Mouse (Mus musculus): Measurements from ENCODE around the gene Zfhx3. TPM values are rescaled to one million over a fixed set of nuclear protein-coding genes. Genes with fewer than 3 reads are reported as not detected.

Gene Zfhx3
- polyA plus RNA-seq, 2 experiments = 14.4 to 26.1 TPM

- no peak overlapping the region for H3K4me2 ChIP-seq (replicated peaks; ENCODE audit: low read depth, low read length, severe bottlenecking)
- no peak for ATAC-seq (ENCODE audit: low FRiP score, low read depth)
- H3K27me3 ChIP-seq (ENCODE audit: control insufficient read depth, insufficient read depth, low read length) = no peaks in the 10 kb centered on the region
Measured at GRCm38 (mm10) chr8:108819271-108819671, 876.8 kb downstream of the Zfhx3 start.

GRCm38 (mm10) chr8:108819826-108820225, 877.4 kb downstream of the Zfhx3 start:
- no peak for TF ChIP-seq POLR2A (IDR thresholded peaks at IDR 0.05; ENCODE audit: borderline replicate concordance, extremely low read depth, insufficient read depth, insufficient read length)
- Histone ChIP-seq H3K9ac (ENCODE audit: low read depth, low read length, severe bottlenecking) (0 out of 2 replicates have a peak overlapping the region, but pooled peaks have one; percentile 17), H3K4me1 (ENCODE audit: control insufficient read depth, insufficient read depth, low read length) (peaks cover 31% of the 10 kb centered on the region), H3K36me3 (ENCODE audit: control insufficient read depth, insufficient read depth, low read length) (0 out of 2 replicates have a peak, but pooled peaks cover 4% of the 10 kb centered on the region), H3K27ac (replicated peaks; ENCODE audit: low read depth, low read length) (no peak overlapping the region), H3K4me2 (replicated peaks; ENCODE audit: low read depth, low read length, severe bottlenecking) (no peak overlapping the region; the same call in 1 of the 2 replicates), H3K27me3 (ENCODE audit: control insufficient read depth, insufficient read depth, low read length) (no peaks in the 10 kb centered on the region), H3K9me3 (ENCODE audit: control insufficient read depth, low read length) (no peaks in the 10 kb centered on the region), H3K4me3 (replicated peaks; ENCODE audit: low read length) (no peak overlapping the region)
- DNase-seq (ENCODE audit: low spot score) (peak; percentile 25), ATAC-seq (ENCODE audit: low FRiP score, low read depth) (no peak)
- 6% methylated on average over 3 of the region's 3 CpGs for WGBS

More at GRCm38 (mm10) chr8:108819271-108819671, 876.8 kb downstream of the Zfhx3 start:
- H3K36me3 ChIP-seq (ENCODE audit: control insufficient read depth, insufficient read depth, low read length) = peaks cover 8% of the 10 kb centered on the region; the same call in 1 of the 2 replicates
- H3K27ac ChIP-seq (replicated peaks; ENCODE audit: low read depth, low read length) = no peak overlapping the region
- no peak overlapping the region for H3K4me3 ChIP-seq (replicated peaks; ENCODE audit: low read length)
- no peak for DNase-seq (ENCODE audit: low spot score)
- no peak for TF ChIP-seq POLR2A (IDR thresholded peaks at IDR 0.05; ENCODE audit: borderline replicate concordance, extremely low read depth, insufficient read depth, insufficient read length)
- no peaks in the 10 kb centered on the region for H3K9me3 ChIP-seq (ENCODE audit: control insufficient read depth, low read length)
- 17% methylated on average over 8 of the region's 8 CpGs for WGBS
- no peak overlapping the region for H3K9ac ChIP-seq (ENCODE audit: low read depth, low read length, severe bottlenecking)
- peaks cover 31% of the 10 kb centered on the region for H3K4me1 ChIP-seq (ENCODE audit: control insufficient read depth, insufficient read depth, low read length)

- Histone ChIP-seq H3K4me1 (ENCODE audit: control insufficient read depth, insufficient read depth, low read length) (peaks cover 31% of the 10 kb centered on the region), H3K9me3 (ENCODE audit: control insufficient read depth, low read length) (no peaks in the 10 kb centered on the region), H3K27ac (replicated peaks; ENCODE audit: low read depth, low read length) (no peak overlapping the region), H3K9ac (ENCODE audit: low read depth, low read length, severe bottlenecking) (no peak overlapping the region), H3K4me2 (replicated peaks; ENCODE audit: low read depth, low read length, severe bottlenecking) (no peak overlapping the region; the same call in 1 of the 2 replicates), H3K4me3 (replicated peaks; ENCODE audit: low read length) (no peak overlapping the region; the same call in 1 of the 2 replicates), H3K36me3 (ENCODE audit: control insufficient read depth, insufficient read depth, low read length) (0 out of 2 replicates have a peak, but pooled peaks cover 1% of the 10 kb centered on the region), H3K27me3 (ENCODE audit: control insufficient read depth, insufficient read depth, low read length) (no peaks in the 10 kb centered on the region)
- peak; percentile 61; the same call in 1 of the 2 replicates for ATAC-seq (ENCODE audit: low FRiP score, low read depth)
- no peak for TF ChIP-seq POLR2A (IDR thresholded peaks at IDR 0.05; ENCODE audit: borderline replicate concordance, extremely low read depth, insufficient read depth, insufficient read length)
- peak; percentile 42 for DNase-seq (ENCODE audit: low spot score)
- WGBS = 28% methylated on average over 6 of the region's 6 CpGs
Measured at GRCm38 (mm10) chr8:108820634-108821033, 878.2 kb downstream of the Zfhx3 start.

- Histone ChIP-seq H3K27me3 (ENCODE audit: control insufficient read depth, insufficient read depth, low read length) (no peaks in the 10 kb centered on the region), H3K9me3 (ENCODE audit: control insufficient read depth, low read length) (no peaks in the 10 kb centered on the region), H3K4me2 (replicated peaks; ENCODE audit: low read depth, low read length, severe bottlenecking) (no peak overlapping the region), H3K36me3 (ENCODE audit: control insufficient read depth, insufficient read depth, low read length) (no peaks in the 10 kb centered on the region), H3K4me1 (ENCODE audit: control insufficient read depth, insufficient read depth, low read length) (peaks cover 42% of the 10 kb centered on the region), H3K9ac (ENCODE audit: low read depth, low read length, severe bottlenecking) (no peak overlapping the region), H3K4me3 (replicated peaks; ENCODE audit: low read length) (no peak overlapping the region), H3K27ac (replicated peaks; ENCODE audit: low read depth, low read length) (no peak overlapping the region)
- ATAC-seq (ENCODE audit: low FRiP score, low read depth) (peak; percentile 31; the same call in 1 of the 2 replicates), DNase-seq (ENCODE audit: low spot score) (peak; percentile 51)
- 37% methylated on average over 15 of the region's 15 CpGs for WGBS
- no peak for TF ChIP-seq POLR2A (IDR thresholded peaks at IDR 0.05; ENCODE audit: borderline replicate concordance, extremely low read depth, insufficient read depth, insufficient read length)
Measured at GRCm38 (mm10) chr8:108822841-108823266, 880.4 kb downstream of the Zfhx3 start.

GRCm38 (mm10) chr8:108824049-108824448, 881.6 kb downstream of the Zfhx3 start:
- H3K4me1 ChIP-seq (ENCODE audit: control insufficient read depth, insufficient read depth, low read length) = peaks cover 47% of the 10 kb centered on the region
- no peak overlapping the region for H3K9ac ChIP-seq (ENCODE audit: low read depth, low read length, severe bottlenecking)
- H3K9me3 ChIP-seq (ENCODE audit: control insufficient read depth, low read length) = no peaks in the 10 kb centered on the region
- H3K27me3 ChIP-seq (ENCODE audit: control insufficient read depth, insufficient read depth, low read length) = no peaks in the 10 kb centered on the region
- no peak overlapping the region for H3K4me3 ChIP-seq (replicated peaks; ENCODE audit: low read length)
- DNase-seq (ENCODE audit: low spot score) = no peak
- ATAC-seq (ENCODE audit: low FRiP score, low read depth) = no peak
- no peak overlapping the region for H3K27ac ChIP-seq (replicated peaks; ENCODE audit: low read depth, low read length)
- no peak for TF ChIP-seq POLR2A (IDR thresholded peaks at IDR 0.05; ENCODE audit: borderline replicate concordance, extremely low read depth, insufficient read depth, insufficient read length)
- no peaks in the 10 kb centered on the region for H3K36me3 ChIP-seq (ENCODE audit: control insufficient read depth, insufficient read depth, low read length)
- H3K4me2 ChIP-seq (replicated peaks; ENCODE audit: low read depth, low read length, severe bottlenecking) = no peak overlapping the region
- WGBS = 90% methylated on average over 4 of the region's 4 CpGs
